Mouse (Mus musculus): ENCODE measurements around the gene Ntrk3.

Ntrk3 gene

GRCm38 (mm10) chr7:78400219-78400618, 337.6 kb downstream of the Ntrk3 start:
- H3K36me3 ChIP-seq (ENCODE audit: control insufficient read depth, insufficient read depth, low read length, poor library complexity, severe bottlenecking): no peaks in the 10 kb centered on the region
- H3K27me3 ChIP-seq (ENCODE audit: control insufficient read depth, insufficient read depth, low read length, poor library complexity, severe bottlenecking): no peaks in the 10 kb centered on the region

GRCm38 (mm10) chr7:78398377-78398776, 339.4 kb downstream of the Ntrk3 start:
- no peak for DNase-seq (ENCODE audit: low read depth, low spot score)
- H3K36me3 ChIP-seq (ENCODE audit: control insufficient read depth, insufficient read depth, low read length, poor library complexity, severe bottlenecking): no peaks in the 10 kb centered on the region
- no peaks in the 10 kb centered on the region for H3K27me3 ChIP-seq (ENCODE audit: control insufficient read depth, insufficient read depth, low read length, poor library complexity, severe bottlenecking)

More at GRCm38 (mm10) chr7:78400219-78400618, 337.6 kb downstream of the Ntrk3 start:
- DNase-seq (ENCODE audit: low read depth, low spot score): no peak

DNA sequence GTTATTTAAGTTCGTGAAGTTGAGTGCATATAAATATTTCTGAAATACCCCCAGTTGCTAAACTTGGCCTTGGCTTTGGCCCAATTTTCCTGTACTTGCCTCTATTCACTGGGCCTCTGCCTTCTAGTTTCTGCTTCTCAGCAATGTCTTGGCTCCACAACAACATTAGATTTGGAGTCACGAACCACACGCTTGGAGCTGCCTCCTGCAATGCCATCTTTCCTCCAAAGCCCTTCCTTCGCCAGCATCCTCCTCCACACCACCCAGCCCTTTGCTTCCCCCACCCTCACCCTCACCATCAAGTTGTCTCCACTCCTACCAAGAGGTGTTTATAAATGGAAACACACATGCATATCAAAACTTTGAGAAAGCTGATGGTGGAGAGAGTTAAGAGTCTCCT, 340.6 kb downstream of the Ntrk3 start:
- Histone ChIP-seq H3K36me3 (ENCODE audit: control insufficient read depth, insufficient read depth, low read length, poor library complexity, severe bottlenecking) (no peaks in the 10 kb centered on the region), H3K27me3 (ENCODE audit: control insufficient read depth, insufficient read depth, low read length, poor library complexity, severe bottlenecking) (no peaks in the 10 kb centered on the region)
- DNase-seq (ENCODE audit: low read depth, low spot score): no peak

GRCm38 (mm10) chr7:78390019-78390418, 347.8 kb downstream of the Ntrk3 start:
- H3K27me3 ChIP-seq (ENCODE audit: control insufficient read depth, insufficient read depth, low read length, poor library complexity, severe bottlenecking): no peaks in the 10 kb centered on the region
- H3K36me3 ChIP-seq (ENCODE audit: control insufficient read depth, insufficient read depth, low read length, poor library complexity, severe bottlenecking): no peaks in the 10 kb centered on the region
- DNase-seq (ENCODE audit: low read depth, low spot score): no peak

GRCm38 (mm10) chr7:78388101-78388500, 349.7 kb downstream of the Ntrk3 start:
- DNase-seq (ENCODE audit: low read depth, low spot score): no peak
- no peaks in the 10 kb centered on the region for H3K27me3 ChIP-seq (ENCODE audit: control insufficient read depth, insufficient read depth, low read length, poor library complexity, severe bottlenecking)

GRCm38 (mm10) chr7:78385971-78386370, 351.8 kb downstream of the Ntrk3 start:
- no peaks in the 10 kb centered on the region for H3K36me3 ChIP-seq (ENCODE audit: control insufficient read depth, insufficient read depth, low read length, poor library complexity, severe bottlenecking)
- no peak for DNase-seq (ENCODE audit: low read depth, low spot score)
- no peaks in the 10 kb centered on the region for H3K27me3 ChIP-seq (ENCODE audit: control insufficient read depth, insufficient read depth, low read length, poor library complexity, severe bottlenecking)

More at GRCm38 (mm10) chr7:78388101-78388500, 349.7 kb downstream of the Ntrk3 start:
- no peaks in the 10 kb centered on the region for H3K36me3 ChIP-seq (ENCODE audit: control insufficient read depth, insufficient read depth, low read length, poor library complexity, severe bottlenecking)

- no peaks in the 10 kb centered on the region for H3K27me3 ChIP-seq (ENCODE audit: control insufficient read depth, insufficient read depth, low read length, poor library complexity, severe bottlenecking)
- no peaks in the 10 kb centered on the region for H3K36me3 ChIP-seq (ENCODE audit: control insufficient read depth, insufficient read depth, low read length, poor library complexity, severe bottlenecking)
- DNase-seq (ENCODE audit: low read depth, low spot score): no peak
Observed at GRCm38 (mm10) chr7:78384111-78384510, 353.7 kb downstream of the Ntrk3 start.

- no peaks in the 10 kb centered on the region for H3K36me3 ChIP-seq (ENCODE audit: control insufficient read depth, insufficient read depth, low read length, poor library complexity, severe bottlenecking)
- no peaks in the 10 kb centered on the region for H3K27me3 ChIP-seq (ENCODE audit: control insufficient read depth, insufficient read depth, low read length, poor library complexity, severe bottlenecking)
- DNase-seq (ENCODE audit: low read depth, low spot score): no peak
Observed at GRCm38 (mm10) chr7:78382126-78382525, 355.7 kb downstream of the Ntrk3 start.

DNA sequence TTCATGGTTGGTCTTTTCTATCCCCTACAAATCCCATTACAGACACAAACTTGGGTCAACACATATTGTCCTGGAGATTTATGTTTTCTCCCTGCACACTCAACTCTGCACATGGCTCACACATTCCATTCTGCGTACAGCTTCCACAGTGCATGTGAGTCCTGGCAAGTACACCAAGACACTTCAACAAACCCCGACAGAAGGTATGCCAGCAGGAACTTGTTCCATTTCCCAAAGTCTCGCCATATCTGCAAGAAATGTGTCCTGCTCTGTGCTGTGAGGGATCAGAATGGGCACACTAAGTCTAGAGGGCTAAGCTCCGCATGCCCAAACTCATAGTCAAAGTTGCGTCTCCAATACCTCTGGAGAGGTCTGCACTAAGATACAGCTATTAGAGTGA, 358.0 kb downstream of the Ntrk3 start:
- Histone ChIP-seq H3K36me3 (ENCODE audit: control insufficient read depth, insufficient read depth, low read length, poor library complexity, severe bottlenecking) (no peaks in the 10 kb centered on the region), H3K27me3 (ENCODE audit: control insufficient read depth, insufficient read depth, low read length, poor library complexity, severe bottlenecking) (no peaks in the 10 kb centered on the region)
- DNase-seq (ENCODE audit: low read depth, low spot score): no peak

GRCm38 (mm10) chr7:78378306-78378705, 359.5 kb downstream of the Ntrk3 start:
- H3K27me3 ChIP-seq (ENCODE audit: control insufficient read depth, insufficient read depth, low read length, poor library complexity, severe bottlenecking): no peaks in the 10 kb centered on the region
- H3K36me3 ChIP-seq (ENCODE audit: control insufficient read depth, insufficient read depth, low read length, poor library complexity, severe bottlenecking): no peaks in the 10 kb centered on the region
- DNase-seq (ENCODE audit: low read depth, low spot score): no peak

- Histone ChIP-seq H3K27me3 (ENCODE audit: control insufficient read depth, insufficient read depth, low read length, poor library complexity, severe bottlenecking) (no peaks in the 10 kb centered on the region), H3K36me3 (ENCODE audit: control insufficient read depth, insufficient read depth, low read length, poor library complexity, severe bottlenecking) (no peaks in the 10 kb centered on the region)
- no peak for DNase-seq (ENCODE audit: low read depth, low spot score)
Observed at GRCm38 (mm10) chr7:78376875-78377274, 360.9 kb downstream of the Ntrk3 start.

DNA sequence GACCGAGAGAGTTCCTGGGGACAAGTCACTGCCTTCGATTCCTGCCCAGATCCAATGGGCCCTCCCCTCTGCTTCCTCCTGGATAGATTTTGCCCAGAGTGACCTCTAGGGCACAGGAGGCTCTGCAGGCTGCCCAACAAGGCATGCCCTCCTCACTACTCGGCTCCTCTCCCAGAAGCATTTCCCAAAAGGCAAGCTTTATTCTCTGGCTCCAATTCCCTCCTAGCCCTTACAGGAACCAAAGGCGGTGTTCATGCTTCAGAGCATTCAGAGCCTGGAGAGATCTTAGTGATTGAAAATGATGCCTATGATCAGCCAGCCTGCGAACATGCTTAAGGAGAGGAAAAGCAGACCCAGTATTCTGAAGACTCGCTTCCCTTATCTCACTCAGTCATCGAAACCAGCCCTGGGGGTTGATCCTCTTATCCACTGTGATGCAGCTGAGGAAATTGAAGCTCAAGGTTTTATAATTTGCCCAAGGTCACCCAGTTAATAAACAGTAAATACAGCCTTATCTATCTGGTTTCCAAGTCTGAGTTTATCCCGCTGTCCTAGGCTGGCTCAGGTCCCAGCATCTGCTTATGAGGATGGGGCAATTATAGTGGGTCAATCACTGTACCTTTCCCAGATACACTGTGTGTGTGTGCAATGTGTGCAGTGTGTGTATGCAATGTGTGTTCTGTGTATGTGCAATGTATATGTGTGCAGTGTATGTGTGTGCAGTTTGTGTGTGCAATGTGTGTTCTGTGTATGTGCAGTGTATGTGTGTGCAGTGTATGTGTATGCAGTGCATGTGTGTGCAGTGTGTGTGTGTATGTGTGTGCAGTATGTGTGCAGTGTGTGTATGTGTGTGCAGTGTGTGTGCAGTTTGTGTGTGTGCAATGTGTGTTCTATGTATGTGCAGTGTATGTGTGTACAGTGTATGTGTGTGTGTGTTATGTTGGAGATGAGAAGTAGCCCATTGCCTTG, 376.2 kb downstream of the Ntrk3 start:
- no peaks in the 10 kb centered on the region for H3K36me3 ChIP-seq (ENCODE audit: control insufficient read depth, insufficient read depth, low read length, poor library complexity, severe bottlenecking)
- DNase-seq (ENCODE audit: low read depth, low spot score): no peak
- no peaks in the 10 kb centered on the region for H3K27me3 ChIP-seq (ENCODE audit: control insufficient read depth, insufficient read depth, low read length, poor library complexity, severe bottlenecking)

GRCm38 (mm10) chr7:78347464-78347863, 390.3 kb downstream of the Ntrk3 start:
- no peak for DNase-seq (ENCODE audit: low read depth, low spot score)
- no peaks in the 10 kb centered on the region for H3K27me3 ChIP-seq (ENCODE audit: control insufficient read depth, insufficient read depth, low read length, poor library complexity, severe bottlenecking)
- no peaks in the 10 kb centered on the region for H3K36me3 ChIP-seq (ENCODE audit: control insufficient read depth, insufficient read depth, low read length, poor library complexity, severe bottlenecking)

- DNase-seq (ENCODE audit: low read depth, low spot score): no peak
- H3K27me3 ChIP-seq (ENCODE audit: control insufficient read depth, insufficient read depth, low read length, poor library complexity, severe bottlenecking): no peaks in the 10 kb centered on the region
- no peaks in the 10 kb centered on the region for H3K36me3 ChIP-seq (ENCODE audit: control insufficient read depth, insufficient read depth, low read length, poor library complexity, severe bottlenecking)
Observed at GRCm38 (mm10) chr7:78333422-78333821, 404.4 kb downstream of the Ntrk3 start.

DNA sequence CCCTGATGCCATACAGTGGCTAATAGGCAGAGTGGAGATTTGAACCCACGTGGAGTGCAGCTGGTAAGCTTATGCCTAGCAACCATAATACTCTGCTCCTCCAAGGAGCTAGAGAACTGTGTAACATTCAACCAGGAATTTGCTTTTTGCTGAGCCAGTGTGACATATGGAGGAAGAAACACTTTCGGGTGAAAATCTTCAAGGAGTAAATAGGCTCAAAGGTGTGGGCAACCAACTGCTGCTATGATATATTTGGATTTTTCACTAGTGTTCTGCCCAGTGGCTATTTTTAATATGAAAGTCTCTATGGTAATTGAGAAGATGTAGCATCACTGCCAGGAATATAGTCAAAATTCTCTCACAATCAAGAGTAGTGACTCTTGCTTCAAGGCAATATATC, 409.5 kb downstream of the Ntrk3 start:
- DNase-seq (ENCODE audit: low read depth, low spot score): no peak
- no peaks in the 10 kb centered on the region for H3K27me3 ChIP-seq (ENCODE audit: control insufficient read depth, insufficient read depth, low read length, poor library complexity, severe bottlenecking)
- H3K36me3 ChIP-seq (ENCODE audit: control insufficient read depth, insufficient read depth, low read length, poor library complexity, severe bottlenecking): no peaks in the 10 kb centered on the region

Measured in splenic B cell, adult 2 months (primary cell).